Mouse (Mus musculus): ENCODE results near the gene Galnt15.

GRCm38 (mm10) chr14:32084761-32085485, 56.1 kb downstream of the Galnt15 start, which contains the start of gene Oxnad1:
- TF ChIP-seq CTCF (IDR thresholded peaks at IDR 0.05; ENCODE audit: insufficient read depth, low read depth, low read length) (no peak), POLR2A (IDR thresholded peaks at IDR 0.05; ENCODE audit: insufficient read depth, low read depth, low read length) (no peak)

Measured in olfactory bulb, adult 2 months (tissue).